8 mouse cellular contexts compared by ENCODE assay signal in the genomic region with DNA sequence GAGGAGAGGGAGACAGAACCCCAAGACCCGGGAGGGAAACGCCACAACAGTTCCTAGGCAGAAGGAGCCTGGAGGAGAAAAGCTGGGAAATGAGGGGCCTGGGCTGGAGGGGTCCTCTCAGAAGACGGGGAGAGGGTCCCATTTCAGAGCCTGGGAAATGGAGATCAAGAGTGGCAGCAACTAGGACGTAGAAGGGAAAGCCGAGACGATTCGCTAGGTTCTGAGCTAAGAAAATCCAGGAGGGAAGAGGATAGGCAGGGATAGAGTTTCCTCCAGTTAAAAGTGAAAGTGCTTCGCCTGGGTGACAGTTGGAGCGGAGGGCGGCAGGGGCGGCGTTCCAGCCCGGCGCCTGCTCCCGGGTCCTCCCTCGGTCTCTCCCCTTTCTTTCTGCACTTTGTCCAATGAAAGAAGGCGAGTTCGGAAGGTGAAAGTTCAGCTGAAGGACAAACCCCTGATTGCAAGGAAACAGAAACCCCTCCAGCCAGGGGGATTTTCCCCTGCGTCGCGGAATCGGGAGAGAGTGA. TPM values are rescaled to one million over a fixed set of nuclear protein-coding genes. Genes with fewer than 3 reads are reported as not detected.
A peak's percentile ranks its signal among the peaks of the same experiment; 100 is the strongest.
DNase-seq lines count a peak whose midpoint lies in the region; ATAC-seq and TF ChIP-seq lines count a peak whose summit lies in the region.

No protein-coding gene starts in this region.

- peak overlapping the region; percentile 97 for H3K27ac ChIP-seq in cortical plate, adult 2 months (ENCODE audit: insufficient read depth, low read length)
- peak overlapping the region; percentile 99 for H3K27ac ChIP-seq in hindbrain, postnatal 0 days

- intact Hi-C loops in left cerebral cortex, postnatal 10 days (cut with DNase I) = loop anchor here (5.0 to 10.0 kb wide), 4 partner anchors 79 to 998 kb away; no protein-coding TSS in a partner anchor

- TF ChIP-seq POLR2A in cortical plate, adult 2 months (IDR thresholded peaks at IDR 0.05; ENCODE audit: extremely low read depth, insufficient read depth, low read length) = no peak; the same call in 1 of the 2 replicates

- H3K9ac ChIP-seq in hindbrain, postnatal 0 days (replicated peaks; ENCODE audit: low read length) = peak overlapping the region; percentile 85

- 2% methylated on average over 21 of the region's 22 CpGs for WGBS in hindbrain, postnatal 0 days

- TF ChIP-seq CTCF in cortical plate, adult 2 months (IDR thresholded peaks at IDR 0.05; ENCODE audit: extremely low read depth, insufficient read depth, low read length) = no peak
- no peak for TF ChIP-seq CTCF in hindbrain, postnatal 0 days (IDR thresholded peaks at IDR 0.05; ENCODE audit: low read depth)

- no peaks in the 10 kb centered on the region; the same call in 1 of the 2 replicates for H3K4me1 ChIP-seq in cortical plate, adult 2 months (ENCODE audit: control insufficient read depth, insufficient read depth, low read length)
- no peaks in the 10 kb centered on the region for H3K4me1 ChIP-seq in hindbrain, postnatal 0 days (ENCODE audit: insufficient read depth, low read length)

- peak; percentile 72 for ATAC-seq in hindbrain, postnatal 0 days
- ATAC-seq in megakaryocyte progenitor cell, adult 5-6 weeks (replicated peaks; ENCODE audit: poor library complexity) = peak; percentile 53

- H3K36me3 ChIP-seq in hindbrain, postnatal 0 days (ENCODE audit: insufficient read depth, low read length) = no peaks in the 10 kb centered on the region

- peak overlapping the region; percentile 90 for H3K4me3 ChIP-seq in cortical plate, adult 2 months (ENCODE audit: insufficient read depth, low read length)
- peak overlapping the region; percentile 84 for H3K4me3 ChIP-seq in hindbrain, postnatal 0 days (ENCODE audit: low read length)

- H3K4me2 ChIP-seq in hindbrain, postnatal 0 days (ENCODE audit: low read depth, low read length) = peak overlapping the region; percentile 95

- no peaks in the 10 kb centered on the region for H3K27me3 ChIP-seq in hindbrain, postnatal 0 days (ENCODE audit: insufficient read depth, low read length)

- H3K9me3 ChIP-seq in hindbrain, postnatal 0 days (ENCODE audit: low read length) = 0 out of 2 replicates have a peak, but pooled peaks cover 4% of the 10 kb centered on the region

- peak; percentile 83 for DNase-seq in ZHBTc4 (ENCODE audit: low read depth, low spot score)
- peak; percentile 72 to 78 for DNase-seq in gastrocnemius, adult 8-10 months (ENCODE audit: low spot score in 2 of 2)
- DNase-seq in hindbrain, postnatal 0 days (ENCODE audit: low spot score) = peak; percentile 72
- peak; percentile 45 to 81 for DNase-seq in left cerebral cortex, postnatal 10 days (ENCODE audit: extremely low spot score in 1 of 2, low spot score in 2 of 2)
- DNase-seq in right cerebral cortex, postnatal 14 days = peak; percentile 58
- DNase-seq in yolk sac, embryonic 10.5 days (ENCODE audit: low spot score) = peak; percentile 89

RNA-seq across cellular contexts. Expression of gene Foxp1, which starts 0.7 kb away (rescaled TPM):
- polyA plus RNA-seq in cortical plate, adult 2 months (2012; rRNA removed) = 78.9 and 99.2 TPM in 2 replicates
- 10 to 100 TPM; 10.0 to 15.5 (median 13.9) TPM for total RNA-seq in gastrocnemius, adult 8-10 months (2022)
- 53.6 and 55.2 TPM in 2 replicates for total RNA-seq in hindbrain, postnatal 0 days (2014; rRNA removed)
- polyA plus RNA-seq in hindbrain, postnatal 0 days (2015; fragmentation: Nextera tagmentation; extraction: Ambion mirVana) = 50.9 and 54.8 TPM in 2 replicates
- 100 to 1,000 TPM; 157 to 161 TPM for total RNA-seq in left cerebral cortex, postnatal 10 days (2021)
- 72.1 and 97.3 TPM in 2 replicates for total RNA-seq in megakaryocyte progenitor cell, adult 5-6 weeks (2015)
- 49.5 and 50.1 TPM in 2 replicates for total RNA-seq in megakaryocyte progenitor cell, adult 5-6 weeks (2017)

Comparison
In these comparisons a context has a peak if more than half of its experiments do, and no peak if none do; other contexts are left out.
1. Peak in every context shown above with its lines: DNase-seq, ATAC-seq, H3K4me3 ChIP-seq and H3K27ac ChIP-seq.